Mouse (Mus musculus): Measurements from ENCODE around the gene Cda.

Gene Cda

GRCm38 (mm10) chr4:138367641-138368497 is at the start of gene Cda:
Gene Cda, minus strand, starts transcription at chr4:138367992.
- no peak for DNase-seq (ENCODE audit: low spot score)

DNA sequence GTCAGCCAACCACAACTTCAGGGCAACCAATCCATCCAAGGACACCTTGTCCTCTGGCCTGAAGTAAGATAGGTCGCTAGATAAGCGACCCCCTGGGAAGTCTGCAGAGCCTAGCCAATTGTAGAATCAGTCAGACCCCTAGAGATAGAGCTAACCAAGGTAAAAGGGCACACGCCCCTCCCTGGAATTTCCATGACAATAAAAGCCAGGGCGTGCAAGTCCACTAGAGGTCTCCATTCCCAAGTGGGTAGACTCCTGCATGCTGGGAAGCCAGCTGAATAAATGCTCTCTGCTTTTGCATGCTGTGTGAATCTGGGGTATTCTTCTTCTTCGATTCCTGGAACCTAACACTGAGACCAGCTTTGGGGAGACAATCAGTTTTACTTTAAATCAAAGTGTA is 48.6 kb upstream of the Cda start:
- no peak for DNase-seq (ENCODE audit: low spot score)

DNA sequence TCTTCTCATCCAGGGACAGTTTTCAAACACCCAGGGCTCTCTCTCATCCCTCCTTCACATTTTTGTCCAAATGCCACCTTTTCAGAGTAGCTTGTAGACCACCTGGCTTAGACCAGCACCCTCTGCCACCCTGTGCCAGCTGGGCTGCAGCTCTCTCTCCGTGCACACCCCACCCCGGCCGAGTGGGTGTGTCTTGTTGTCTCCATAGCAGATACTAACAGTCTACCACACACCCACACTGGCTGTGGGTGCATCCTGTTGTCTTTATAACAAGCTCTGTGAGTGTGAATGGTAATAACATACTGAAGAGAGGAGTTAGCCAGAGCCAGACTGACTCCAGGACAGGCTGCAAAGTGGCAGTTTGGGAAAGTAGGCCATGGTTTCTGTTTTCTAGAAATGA is 48.2 kb upstream of the Cda start:
- DNase-seq (ENCODE audit: low spot score): peak; percentile 49

GRCm38 (mm10) chr4:138414725-138415124 is 46.9 kb upstream of the Cda start:
- DNase-seq (ENCODE audit: low spot score): peak; percentile 39

DNA sequence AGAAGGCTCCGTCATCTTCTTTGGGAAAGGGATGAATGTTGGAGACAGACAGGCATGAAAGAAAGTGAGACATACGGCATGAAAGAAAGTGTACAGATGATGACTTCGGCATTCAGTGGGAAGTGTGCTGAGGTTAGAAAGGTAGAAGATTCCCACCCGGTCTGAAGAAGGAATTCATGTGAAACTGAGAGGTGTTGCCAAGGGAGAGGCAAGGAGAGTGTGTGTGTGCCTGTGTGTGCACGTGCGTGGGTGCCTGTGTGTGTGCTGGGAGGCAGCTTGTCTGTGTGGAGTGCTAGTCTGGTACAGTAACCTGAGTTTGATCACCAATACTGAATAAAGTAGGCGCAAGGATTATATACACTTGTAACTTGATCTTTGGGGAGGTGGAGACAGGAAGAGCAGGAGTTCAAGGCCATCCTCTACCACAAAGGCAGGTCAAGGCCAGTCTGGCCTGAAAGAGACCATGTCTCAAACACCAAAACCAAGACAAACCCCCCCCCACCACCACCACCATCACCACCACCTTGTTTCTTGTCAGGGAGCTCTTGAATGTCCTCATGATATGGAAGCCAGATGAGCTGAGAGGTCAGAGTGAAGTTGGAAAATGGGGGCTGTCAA is 43.8 kb upstream of the Cda start:
- no peak for DNase-seq (ENCODE audit: low spot score)

DNA sequence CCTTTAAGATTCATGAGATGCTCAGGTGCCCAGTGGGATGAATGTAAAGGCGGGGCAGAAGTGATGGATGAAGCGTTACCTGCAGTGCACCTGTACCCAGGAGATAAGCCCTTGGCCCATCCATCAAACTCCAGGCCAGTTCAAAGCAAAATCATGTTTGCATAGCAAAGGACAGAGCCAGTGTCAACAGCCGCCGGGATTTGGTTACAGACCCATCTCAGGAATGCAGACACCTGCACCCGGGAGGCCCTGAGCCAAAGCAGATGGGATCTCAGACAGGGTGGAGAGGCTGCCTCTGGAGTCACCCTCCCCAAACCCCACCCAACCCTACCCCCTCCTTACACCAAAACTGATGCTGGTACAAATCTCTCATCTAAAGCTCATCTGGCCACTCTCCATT is 43.2 kb upstream of the Cda start:
- no peak for DNase-seq (ENCODE audit: low spot score)

DNA sequence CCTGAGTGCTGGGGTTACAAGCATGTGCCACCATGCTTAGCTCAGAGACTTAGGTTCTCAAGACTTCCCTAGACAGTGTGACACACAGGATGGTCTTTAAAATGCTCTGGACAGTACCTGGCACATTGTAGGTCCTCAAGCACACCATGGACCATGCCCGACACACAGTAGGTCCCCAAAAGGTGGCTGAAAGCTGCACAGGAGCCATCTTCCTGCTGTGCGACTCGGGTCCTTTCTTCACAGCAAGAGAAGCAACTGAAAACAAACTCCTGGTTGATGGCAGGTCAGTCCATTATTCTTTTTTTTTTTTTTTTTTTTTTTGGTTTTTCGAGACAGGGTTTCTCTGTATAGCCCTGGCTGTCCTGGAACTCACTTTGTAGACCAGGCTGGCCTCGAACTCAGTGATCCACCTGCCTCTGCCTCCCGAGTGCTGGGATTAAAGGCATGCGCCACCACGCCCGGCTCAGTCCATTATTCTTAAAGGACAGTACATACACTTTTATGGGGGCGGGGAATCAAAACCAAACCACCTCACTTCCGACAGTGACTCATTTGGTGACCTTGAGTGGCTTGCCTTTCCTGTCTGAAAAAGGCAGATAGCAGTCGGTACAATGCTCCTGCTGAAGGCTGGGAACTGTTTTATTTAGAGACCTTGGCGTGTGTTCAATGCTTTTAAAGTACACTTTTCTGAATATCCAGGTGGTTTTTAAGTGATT is 39.8 kb upstream of the Cda start:
- DNase-seq (ENCODE audit: low spot score): no peak

DNA sequence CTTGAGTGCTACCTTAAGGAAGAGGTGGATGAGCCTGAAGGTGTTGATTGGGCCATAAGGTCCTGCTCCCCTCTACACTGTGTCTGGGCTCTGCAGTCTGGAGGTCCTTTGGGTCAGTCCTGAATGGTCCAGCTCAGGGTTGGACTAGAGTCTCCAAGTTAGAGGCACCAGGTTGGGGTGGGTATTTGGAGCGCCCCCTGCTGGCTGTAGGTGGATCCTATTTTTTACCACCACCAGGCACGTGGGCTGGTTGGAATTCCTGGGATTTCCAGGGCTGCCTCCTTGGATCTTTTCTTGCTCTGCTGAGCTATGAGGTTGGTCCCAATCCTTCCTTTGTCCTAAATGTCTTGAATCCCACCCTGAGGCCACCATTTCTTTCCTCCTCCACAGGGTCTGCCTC is 37.0 kb upstream of the Cda start:
- no peak for DNase-seq (ENCODE audit: low spot score)

- no peak for DNase-seq (ENCODE audit: low spot score)
These were observed 28.9 kb upstream of the Cda start for GRCm38 (mm10) chr4:138396711-138397110.

DNA sequence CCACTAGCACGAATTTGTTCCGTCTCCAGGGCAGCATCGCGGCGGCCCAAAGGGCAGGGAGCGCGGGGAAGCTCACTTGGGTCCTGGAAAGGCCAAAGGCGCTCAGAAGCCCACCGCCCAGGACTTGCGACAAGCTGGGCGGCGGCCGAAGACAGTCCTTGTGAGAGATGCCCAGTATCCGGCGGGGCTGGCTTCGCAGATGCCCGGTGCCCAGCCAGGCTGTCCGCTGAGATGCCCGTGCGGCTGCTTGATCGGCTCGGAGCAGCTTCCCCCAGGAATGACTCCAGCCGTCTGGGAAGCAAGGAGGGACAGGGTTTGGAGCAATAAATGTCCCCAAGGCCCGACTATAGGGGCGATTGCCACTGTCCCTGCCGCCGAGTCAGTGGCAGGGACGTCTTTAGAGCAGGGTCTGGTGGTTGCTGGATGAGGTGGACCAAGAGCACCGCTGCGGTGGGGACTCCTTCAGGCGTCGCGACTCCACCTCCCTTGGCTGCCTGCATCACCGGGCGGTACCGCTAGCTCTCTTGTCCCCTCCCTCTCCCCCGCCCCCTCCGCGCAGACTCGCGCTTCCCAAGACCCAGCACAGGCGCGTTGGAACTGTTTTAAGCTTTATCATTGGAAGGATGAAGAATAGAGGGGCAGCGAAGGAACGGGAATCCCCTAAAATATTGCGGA is 28.3 kb upstream of the Cda start, which contains the start of gene Fam43b:
TSS of gene Fam43b (minus strand) at position 558 of the 675 bp plus-strand sequence.
- peak; percentile 73 for DNase-seq (ENCODE audit: low spot score)

GRCm38 (mm10) chr4:138395087-138395970 is 27.5 kb upstream of the Cda start:
- DNase-seq (ENCODE audit: low spot score): peak; percentile 52

DNA sequence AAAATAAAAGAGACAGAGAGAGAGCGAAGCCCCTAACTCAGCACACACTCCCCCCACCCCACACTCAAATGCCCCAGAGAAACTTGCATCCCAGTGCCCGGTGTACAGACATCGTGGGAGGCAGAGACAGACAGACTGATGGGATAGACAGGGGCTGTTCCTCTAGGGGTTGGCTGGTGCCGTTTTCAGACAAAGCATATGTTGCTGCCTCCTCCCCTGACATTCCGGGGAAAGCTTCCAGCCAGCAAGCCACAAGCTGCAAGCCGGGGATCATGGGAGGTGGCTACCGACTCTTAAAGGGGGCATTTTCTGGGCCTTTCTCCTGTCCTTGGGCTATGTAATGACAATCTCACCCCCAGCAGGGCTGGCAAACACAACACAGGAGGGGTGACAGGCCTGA is 25.9 kb upstream of the Cda start:
- no peak for DNase-seq (ENCODE audit: low spot score)

DNA sequence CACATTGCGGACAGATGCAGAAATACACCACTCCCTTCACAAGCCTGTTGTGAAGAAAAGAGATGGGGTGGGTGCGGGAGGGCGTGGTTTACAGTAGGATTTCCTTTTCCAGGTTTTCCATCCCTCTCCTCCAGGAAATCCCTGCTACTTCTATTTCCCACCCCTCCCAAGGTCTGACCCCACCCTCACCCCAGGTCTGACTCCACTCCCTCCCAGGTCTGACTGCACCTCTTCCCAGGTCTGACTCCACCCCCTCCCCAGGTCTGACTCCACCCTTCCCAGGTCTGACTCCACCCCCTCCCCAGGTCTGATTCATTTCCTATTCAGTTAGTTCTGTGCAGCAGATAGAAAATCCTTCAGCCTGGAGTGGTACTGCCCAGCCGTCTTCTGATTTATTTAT is 16.0 kb upstream of the Cda start:
- DNase-seq (ENCODE audit: low spot score): no peak

GRCm38 (mm10) chr4:138382462-138382861 is 14.7 kb upstream of the Cda start:
- no peak for DNase-seq (ENCODE audit: low spot score)

DNA sequence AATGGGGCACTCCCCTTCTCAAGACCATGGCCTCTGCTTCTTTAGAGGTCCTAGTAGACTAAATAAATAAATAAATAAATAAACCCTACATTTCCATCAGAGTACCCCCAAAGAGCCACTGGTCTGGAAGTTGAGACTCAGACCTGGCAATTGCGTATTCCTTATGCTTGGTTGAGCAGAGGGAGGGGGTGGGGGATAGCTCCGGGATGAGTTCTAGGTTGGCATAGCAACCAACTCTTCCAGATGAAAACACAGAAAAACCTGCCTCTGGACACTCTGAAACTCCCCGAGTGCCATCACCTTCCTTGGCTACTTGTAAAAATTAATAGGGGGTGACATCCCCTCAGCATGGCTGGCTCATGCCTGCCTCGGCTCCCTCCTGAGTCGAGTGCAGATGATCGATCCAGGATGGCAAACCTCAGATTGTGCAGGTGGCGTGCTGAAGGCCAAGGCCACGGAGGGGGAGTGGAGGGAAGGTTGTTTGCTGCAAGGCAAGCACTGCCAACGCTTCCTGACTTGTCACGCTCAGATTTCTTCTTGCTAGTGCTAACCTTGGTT is 12.4 kb upstream of the Cda start:
- no peak for DNase-seq (ENCODE audit: low spot score)

GRCm38 (mm10) chr4:138379091-138379840 is 11.5 kb upstream of the Cda start:
- DNase-seq (ENCODE audit: low spot score): peak; percentile 80

- DNase-seq (ENCODE audit: low spot score): peak; percentile 52
These were observed 9.7 kb upstream of the Cda start for GRCm38 (mm10) chr4:138377526-138377925.

- DNase-seq (ENCODE audit: low spot score): no peak
These were observed 7.3 kb upstream of the Cda start for GRCm38 (mm10) chr4:138375117-138375516.

DNA sequence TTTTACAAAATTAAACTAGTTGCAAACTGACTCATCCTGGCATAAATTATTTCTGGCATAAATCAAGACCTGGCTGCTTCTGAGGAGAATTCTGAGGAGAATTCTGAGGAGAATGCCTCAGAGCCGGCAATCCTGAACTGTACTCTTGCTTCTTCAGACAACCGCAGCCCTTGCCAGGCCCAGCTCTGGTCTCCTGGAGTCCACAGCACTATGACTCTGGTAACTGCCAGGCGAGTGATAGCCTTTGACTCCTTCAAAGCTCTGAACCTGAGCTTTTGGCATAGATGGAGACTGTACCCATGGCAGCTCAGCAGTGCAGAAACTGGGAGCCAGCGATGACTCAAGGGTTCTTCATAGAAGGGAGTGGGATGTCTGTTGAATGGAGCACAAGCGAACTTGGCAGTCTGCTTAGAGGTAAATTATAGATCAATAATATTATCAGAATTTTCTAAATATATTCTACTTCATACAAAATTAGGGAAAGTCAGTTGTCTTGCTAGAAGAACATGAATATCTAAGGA is 3.3 kb upstream of the Cda start:
- no peak for DNase-seq (ENCODE audit: low spot score)

Measured in layer of hippocampus, adult 11-12 months (tissue).